Mouse (Mus musculus) heart, postnatal 25 days (tissue): Measurements from ENCODE around the gene Trp53bp2. TPM values are rescaled to one million over a fixed set of nuclear protein-coding genes. Genes with fewer than 3 reads are reported as not detected.

ENCODE experiments used
- total RNA-seq, 2 experiments: library from RNA; stranded (reverse); gene quantifications; 2 replicates each; pipeline ENCODE4 v1.2.3; 2021

Trp53bp2 gene
- total RNA-seq, 2 experiments from 2014 or later = 10.4 to 11.0 TPM

Other genes starting within 250 kb of the Trp53bp2 start
- not detected for gene Vmn1r1, start 244.7 kb upstream of the Trp53bp2 start, total RNA-seq
- gene Degs1, start 126.4 kb upstream of the Trp53bp2 start, total RNA-seq = 10 to 100 TPM; 54.9 to 60.7 TPM
- 10 to 100 TPM; 21.3 to 21.5 TPM for gene Fbxo28, start 67.5 kb upstream of the Trp53bp2 start, total RNA-seq
- 10 to 100 TPM; 63.3 to 73.1 TPM for gene Capn2, start 108.4 kb downstream of the Trp53bp2 start, total RNA-seq
- not detected for gene Capn8, start 155.8 kb downstream of the Trp53bp2 start, total RNA-seq